Mouse (Mus musculus) megakaryocyte, adult 5-6 weeks (primary cell): ENCODE data around the gene Plxnc1. TPM values are rescaled to one million over a fixed set of nuclear protein-coding genes. Genes with fewer than 3 reads are reported as not detected.

Experiments used
- ATAC-seq: 2 replicates; pipeline ENCODE4 v1.8.0; 2016; ENCODE audit warnings: mild to moderate bottlenecking, inconsistent platforms; ENCODE audit not compliant: poor library complexity, severe bottlenecking
- total RNA-seq, 2 experiments: library from RNA; stranded (forward) in 1 of 2; stranded (reverse) in 1 of 2; fragments of 153-499, 151-499 nt in 1 of 2; fragments of 221-1000, 200-1000 nt in 1 of 2; gene quantifications; 2 replicates each; pipeline versions ENCODE4 v1.2.3 to v1.2.4; 2015 to 2017

Plxnc1 gene
- total RNA-seq, 2 experiments from 2014 or later = 29.9 to 47.9 TPM

DNA sequence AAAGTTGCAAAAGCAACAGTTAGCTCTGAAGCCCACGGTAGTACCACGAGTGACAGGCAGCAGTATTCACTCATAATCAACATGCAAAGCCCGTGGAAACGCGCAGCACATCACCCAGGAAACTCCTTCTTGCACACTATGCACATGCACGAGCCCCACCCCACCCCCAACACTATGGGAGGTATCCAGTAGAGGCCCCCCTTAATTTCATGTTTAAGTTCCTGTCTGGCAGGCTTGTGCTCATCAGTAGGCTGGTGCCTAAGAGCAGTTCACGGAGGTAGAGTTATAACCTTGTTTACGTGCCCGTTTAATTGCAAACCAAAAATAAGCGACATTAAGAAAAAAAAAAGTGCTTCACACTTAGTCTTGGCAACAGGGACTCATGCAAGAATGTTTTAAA lies 117.3 kb downstream of the Plxnc1 start:
- no peak for ATAC-seq

DNA sequence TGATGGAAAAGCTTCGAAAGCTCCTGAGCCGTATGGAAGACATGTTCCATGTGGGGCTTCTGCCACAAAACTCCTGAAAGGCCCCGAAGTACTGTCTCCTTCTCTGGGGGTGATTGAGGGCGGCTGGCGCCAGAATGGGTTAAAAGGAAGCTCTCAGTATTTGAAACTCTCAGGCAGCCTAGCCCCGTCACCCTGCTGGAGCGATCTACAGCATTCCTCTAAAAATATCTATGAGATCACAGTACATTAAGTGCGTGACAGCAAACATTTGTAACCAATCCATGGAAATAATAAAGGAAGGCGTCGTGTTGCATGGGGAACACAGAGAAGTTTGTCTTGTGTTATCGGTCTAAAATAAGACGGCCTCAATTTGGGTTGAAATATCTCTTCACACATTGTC lies 118.2 kb downstream of the Plxnc1 start:
- no peak for ATAC-seq

DNA sequence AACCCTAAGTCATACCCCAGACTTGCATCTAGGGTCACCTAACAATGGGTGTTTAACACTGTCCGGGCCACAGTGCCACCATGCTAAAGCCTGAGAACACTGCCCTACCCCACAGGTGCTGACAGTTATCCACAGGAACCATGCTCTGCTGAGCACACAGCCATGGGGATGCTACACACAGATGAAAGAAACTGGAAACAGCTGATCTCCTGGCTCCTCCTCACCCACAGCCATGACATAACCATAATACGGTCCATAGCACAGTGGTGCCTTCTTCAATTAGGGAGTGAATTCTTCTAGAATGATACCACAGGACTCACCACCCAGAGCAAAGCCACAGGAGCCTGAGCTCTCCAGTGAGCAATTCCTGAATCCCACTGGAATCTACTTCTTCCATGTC lies 118.7 kb downstream of the Plxnc1 start:
- no peak for ATAC-seq

DNA sequence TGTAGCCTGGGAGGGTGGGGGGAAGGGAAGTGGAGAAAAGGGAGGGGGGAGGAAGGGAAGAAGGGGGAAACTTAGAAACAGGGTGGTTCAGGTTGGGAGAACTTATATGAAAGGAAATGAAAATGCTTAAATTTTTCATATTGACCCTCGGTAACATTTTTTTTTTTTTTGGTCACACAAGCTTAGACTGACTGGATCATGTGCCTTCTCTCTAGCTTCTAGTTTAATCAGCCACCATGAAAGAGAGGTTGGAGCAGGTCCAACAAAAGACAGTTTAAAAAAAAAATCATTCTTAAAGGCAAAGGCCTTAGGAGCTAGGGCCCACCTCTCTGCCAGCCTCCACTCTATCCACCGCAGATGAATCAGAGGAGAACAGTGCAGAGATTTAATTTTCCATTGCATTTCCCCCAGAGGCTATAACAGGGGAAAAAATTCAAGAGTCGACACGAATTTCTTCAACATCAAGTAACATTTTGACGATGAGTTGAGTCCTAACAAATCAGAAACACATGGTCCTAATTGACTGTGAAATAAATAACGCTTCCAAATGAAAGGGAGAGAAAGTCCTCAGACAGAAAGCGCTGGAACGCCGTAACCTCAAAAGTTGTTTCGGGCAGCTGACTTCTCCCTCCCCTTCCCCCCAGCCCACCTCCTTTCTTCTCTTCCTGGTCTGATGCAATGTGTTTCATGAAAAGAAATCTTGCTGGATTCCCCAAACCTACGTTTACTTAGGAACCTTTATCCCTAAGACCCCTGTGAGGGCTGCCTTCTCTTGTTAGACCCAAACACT lies 120.5 kb downstream of the Plxnc1 start:
- ATAC-seq = no peak

DNA sequence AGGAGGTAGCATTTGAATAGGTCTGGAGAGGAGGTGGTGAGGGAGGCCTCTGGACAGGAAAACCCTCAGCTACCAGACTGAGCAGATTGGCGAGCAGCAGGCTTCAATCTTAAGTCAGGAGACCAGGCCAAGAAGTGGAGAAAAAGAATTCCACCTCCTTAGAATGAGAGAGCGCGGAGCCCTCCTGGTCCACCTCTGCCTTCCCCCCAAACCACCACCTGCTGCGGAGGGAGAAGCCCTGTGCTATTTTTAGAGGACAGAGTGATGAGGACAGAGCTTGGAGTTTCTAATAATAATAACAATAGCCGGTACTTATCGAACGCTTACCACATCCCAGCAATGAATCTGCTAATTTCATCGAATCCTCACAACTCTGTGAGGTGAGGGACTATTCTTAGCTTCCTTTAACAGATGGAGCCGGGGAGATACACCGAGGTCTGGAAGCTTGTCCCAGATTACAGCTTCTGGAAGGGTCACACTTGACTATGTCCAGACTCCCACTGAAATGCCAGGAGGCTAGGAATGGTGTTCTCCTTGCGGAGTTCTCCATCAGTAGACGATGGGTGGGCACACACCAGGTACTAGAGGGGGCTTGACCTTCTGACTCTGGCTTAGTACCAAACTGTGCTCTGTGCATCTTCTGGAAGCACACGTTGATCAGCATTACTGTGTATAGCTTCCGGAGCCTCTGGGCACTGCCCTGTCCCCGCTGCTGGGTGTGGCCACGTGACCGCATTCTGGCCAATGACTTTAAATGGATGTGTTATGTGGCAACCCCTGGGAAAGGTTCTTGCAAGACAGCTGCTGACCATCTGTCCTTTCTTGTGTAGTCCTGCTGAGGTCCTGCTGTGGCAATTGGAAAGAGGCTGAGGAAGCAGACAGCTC lies 125.6 kb downstream of the Plxnc1 start:
- no peak for ATAC-seq

DNA sequence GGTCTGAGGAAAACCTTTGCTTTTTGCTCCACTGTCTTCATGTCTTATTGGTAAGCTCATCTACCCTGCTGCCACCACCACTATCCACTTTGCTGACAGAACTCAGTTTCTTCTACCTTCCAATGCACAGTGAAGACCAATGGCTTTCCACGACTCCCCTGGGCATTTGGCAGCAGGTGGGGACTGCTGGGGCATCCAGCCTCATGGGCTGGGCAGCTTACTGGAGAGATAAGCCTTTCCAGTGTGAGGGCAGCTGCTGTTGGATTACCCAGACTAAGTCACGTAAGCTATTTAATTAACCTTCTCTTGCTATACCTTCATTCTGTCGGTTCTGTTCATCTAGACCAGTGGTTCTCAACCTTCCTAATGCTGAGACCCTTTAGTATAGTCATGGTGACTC lies 126.5 kb downstream of the Plxnc1 start:
- ATAC-seq = no peak

DNA sequence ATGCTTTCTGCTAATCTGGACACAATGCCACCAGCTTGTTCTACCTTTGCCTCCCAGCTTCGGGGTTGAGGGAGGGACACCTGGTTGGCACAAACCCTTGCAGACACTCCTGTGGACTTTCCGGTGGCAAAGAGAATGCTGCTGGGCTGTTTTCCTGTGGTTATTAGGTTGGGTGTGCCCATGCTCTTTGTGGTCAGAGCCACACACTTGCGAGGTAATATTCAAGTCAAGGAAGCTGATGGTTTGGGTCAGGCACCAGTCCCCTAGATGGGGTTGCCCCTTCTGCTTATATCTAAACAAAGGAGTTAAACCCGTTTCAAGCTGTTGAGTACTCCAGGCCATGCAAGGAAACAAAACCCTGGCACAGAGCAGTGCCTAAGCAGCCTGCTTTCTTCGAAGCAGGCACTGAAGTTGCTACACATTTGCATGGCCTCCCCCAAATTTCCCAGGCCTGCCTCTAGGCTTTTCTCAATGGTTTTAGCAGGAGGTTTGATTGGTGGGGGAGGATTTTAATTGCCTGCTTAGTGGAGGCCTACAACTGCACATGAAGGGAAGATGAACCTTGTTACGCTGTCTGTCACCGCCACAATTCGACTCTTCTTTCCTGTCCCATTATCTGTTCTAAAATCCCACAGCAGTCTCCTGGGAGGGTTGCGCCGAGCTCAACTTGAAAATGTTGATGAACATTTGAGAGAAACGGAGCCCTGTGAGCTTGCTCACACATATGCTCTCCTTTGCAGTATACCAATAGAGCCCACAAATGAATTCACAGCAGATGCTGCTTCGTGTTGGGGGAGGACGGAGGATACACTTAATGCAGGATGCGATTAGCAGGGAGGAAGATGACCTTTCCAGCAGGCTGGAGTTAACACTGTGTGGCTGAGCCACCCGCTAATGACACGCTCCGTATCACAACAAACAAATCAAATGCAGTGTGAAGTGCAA lies 132.5 kb downstream of the Plxnc1 start:
- 0 out of 2 replicates have a peak, but pooled peaks have one; percentile 20 for ATAC-seq

DNA sequence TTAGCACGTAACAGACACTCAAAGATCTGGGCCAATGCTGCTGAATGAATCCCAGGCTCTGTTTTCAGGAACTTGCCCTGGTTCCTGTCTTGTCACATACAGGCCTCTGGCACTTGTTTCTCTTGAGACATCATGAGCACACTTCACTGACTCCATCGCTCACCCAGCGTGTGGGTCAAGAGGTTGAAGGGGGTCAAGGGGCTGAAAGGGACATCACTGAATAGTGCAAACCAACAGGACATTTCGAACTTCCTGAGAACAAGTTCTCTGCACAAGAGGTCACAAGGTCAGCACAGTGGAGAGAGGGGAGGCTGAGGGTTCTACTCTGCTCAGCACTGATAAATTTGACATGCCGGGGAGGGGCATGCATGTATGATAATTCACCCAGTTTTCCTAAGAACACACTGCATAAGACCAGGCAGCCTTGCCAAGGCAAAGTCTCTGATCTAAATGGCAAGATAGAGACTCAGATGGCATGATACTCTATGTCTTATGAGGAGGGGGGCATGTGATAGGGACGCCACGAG lies 134.6 kb downstream of the Plxnc1 start:
- ATAC-seq = no peak

DNA sequence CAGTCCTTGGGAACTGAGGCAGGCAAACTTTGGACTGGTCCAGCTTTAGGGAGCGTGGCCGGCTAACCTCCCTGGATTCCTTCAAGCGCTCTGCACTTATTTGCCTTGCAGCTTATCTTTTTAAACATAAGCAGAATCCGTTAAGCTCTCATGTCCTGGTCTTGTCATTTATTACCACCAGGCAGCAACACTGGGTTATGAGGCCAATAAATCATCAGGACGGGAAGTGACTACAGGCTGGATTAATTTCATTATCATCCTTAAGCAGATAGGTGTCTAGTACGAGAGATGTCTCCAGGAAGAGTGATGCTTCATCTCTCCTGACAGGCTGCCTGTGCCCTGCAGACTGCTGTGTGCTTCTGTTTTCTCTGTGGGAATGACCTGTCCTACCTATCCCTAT lies 136.4 kb downstream of the Plxnc1 start:
- ATAC-seq = no peak

DNA sequence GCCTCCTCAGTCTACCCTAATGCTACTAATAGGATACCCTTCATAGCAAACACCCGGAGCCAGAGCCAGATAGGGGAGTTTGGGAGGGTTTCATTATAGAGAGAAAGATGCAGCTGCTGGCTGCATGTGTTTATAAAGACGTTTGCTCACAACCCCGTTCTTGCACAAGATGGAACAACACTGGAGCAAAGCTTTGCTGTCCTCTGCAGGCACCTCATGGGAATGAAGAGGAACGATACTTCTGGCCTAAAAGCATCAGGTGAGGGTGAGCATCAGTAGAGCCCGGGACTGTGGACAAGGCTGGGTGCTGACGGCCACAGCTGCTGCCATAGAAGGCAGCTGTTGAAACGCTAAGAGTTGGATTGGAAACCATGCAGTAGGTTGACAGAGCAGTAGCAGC lies 137.3 kb downstream of the Plxnc1 start:
- ATAC-seq = no peak

DNA sequence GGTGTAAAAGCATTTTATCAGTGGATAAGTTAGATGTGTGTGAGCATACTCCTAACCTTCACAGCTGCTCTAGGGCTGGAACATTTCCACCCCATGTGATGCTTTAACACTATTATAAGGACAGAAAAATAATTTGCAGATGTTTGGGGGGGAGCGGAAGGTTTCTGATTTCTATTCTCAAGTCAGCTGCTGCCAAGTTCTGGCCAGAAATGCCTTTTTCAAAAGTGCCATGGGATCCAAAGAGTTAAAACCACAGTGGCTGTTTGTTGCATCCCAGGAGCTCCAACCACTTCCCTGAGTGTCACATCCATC lies 139.8 kb downstream of the Plxnc1 start:
- no peak for ATAC-seq

DNA sequence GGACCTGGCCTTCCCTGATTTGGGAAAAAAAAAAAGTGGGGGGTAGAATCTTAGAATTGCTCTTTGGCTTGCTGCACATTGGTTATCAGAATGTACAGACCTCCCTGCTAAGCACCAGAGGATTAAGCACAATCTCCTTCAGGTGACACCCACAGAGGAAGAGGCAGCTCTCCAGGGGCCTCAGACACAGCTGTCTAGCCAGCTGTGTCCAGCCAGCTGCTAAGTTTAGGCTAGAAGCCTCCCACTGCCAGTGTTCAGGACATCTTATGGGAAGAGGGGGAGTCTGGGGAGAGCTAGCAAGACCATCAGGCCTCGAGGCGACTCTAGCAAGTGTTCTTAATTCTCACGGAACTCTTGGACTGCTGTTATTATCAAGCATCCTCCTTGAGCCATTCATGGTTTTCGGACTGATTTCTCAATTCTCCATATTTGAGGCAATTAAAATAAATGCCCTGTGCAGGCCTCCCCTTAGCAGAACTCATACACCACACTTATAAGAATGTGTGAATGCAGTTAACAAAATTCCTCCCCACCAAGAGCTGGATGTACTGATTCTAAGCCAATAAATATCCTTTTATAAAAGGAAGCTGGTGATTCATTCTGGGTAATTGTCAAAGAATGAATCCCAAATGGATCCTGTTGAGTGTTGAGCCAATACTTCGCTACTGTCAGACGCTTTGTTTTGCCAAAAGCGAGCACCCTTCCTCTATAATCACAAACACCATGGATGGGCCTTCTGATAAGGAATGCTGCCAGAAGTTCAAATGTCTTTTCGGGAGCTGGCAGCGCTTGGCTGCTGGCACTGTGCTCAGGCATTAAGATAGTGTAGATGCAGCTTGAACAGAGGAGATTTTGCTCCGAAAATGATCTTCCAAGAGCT lies 140.4 kb downstream of the Plxnc1 start:
- no peak for ATAC-seq

DNA sequence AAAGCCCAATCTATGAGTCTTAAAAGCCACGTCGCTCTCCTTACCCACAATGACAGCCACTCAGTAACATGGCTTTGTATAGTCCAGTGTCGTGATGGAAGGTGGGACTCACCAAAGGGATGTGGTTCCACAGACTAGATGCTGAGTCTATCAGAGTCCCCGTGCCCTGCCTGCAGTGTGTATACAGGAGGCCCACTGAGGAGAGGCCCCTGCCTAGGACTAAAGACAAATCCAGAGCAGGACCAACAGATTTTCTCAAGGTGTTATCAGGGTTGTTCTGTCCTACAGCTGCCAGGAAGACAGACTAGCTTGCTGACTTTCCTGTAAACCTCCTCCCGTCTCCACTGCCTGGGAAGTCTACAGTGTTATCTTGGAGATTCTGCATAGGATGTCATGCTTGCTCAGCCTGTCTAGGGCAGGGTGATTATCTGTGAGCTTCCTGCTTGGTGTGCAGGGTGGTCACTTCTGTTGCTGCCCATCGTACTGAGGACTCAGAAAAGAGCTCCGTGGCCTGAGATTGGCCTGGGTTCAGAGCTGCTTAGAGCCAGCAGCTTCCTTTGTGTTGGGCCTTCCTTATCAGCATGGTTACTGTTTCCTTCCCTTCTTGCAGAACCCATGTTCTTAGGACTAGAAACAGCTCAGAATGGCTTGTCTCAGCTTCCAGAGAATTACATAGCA lies 143.8 kb downstream of the Plxnc1 start:
- no peak for ATAC-seq

DNA sequence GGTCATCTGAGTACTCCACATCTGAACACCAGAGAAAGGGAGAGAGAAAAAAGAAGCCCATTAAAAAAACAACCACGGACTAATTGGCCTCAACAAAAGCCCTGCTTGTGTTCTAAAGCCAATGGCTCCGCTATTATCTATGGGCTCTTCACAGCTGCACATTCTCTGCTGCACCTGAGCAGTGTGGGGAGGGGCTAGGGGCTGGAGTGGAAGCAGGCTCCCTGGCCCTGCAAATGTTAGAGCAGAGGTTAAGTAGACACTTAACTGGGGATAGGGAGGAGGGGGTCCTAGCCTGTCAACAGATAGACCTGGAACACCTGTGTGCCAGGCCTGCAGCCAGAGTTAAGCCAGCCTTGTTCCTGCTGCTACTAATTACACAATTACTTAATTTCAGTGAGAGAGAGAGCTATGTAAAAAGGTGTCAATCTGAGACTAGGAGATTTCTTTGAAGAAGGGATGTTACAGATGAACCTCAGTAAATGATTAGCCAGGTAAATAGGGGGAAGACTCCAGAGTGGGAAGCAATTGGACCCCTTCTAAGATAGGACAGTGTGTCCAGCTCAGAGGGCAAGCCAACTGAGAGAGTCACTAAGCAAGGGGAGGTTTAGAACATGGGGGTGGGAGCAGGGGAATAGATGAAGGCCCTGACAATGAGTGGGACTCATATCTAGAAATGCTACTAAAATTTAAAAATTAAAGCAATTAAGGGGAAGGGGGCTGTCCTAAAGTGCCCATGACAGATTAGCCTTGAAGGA lies 145.0 kb downstream of the Plxnc1 start:
- ATAC-seq = no peak

DNA sequence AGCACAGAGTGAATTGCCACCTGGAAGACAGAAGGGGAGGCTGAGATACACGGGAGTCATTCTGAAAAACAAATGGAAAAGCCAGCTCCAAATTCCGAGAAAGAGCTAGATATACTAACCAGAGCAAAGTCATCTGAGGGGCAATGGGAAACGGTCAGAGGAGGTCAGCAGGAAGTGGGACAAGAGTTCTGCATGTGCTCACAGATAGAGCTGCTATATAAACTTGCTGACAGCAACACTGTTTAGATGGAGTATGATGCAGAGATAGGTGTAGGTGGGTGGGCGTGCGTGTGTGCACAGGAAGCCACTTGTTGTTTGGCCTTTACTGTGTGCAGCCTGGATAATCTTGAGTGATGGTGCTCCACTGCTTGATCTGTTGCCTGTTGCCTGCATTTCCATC lies 146.5 kb downstream of the Plxnc1 start:
- no peak for ATAC-seq

DNA sequence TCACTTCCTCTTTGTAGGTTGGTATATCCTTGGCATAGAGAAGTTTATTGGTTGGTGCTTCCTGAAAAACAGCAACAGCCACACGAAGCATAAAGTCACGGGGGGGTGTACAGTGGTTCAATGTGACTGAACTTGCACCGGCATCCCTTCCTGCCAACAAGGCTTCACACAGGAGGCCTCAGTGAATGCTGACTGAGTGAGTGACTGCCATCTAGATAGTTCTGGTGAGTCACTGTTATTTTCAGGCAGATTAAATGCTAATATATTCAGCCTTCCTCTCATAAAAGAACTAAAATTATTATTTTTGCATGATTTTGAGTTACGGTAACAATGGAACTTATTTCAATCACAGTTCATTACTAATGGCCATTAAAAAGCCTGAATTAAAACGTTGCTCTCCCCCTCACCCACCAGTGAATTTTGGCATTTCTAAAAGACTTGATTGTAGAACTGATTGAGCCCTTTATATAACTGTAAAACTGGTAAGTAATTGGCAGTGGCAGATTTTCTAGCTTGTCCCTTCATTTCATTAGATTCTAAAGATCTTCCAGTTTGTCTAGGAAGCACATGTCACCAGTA lies 149.9 kb downstream of the Plxnc1 start:
- ATAC-seq = no peak

DNA sequence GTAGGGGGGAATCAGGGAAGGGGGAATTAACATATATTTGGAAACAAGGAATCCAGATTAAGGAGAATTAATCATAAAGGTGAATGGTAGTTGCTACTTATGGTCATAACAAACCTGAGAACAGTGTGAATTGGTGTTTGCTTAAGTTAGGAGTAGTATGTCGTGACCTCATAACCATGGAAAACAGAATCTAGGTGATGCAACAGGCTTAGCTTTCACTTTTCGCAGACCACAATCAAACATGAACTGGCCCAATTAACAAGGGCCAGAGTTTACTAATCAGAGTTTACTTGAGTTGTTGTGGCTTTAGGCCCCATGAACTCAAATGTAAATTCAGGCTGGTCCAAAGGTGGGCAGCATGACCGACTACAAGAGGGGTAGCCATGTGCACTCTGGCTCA lies 150.7 kb downstream of the Plxnc1 start:
- ATAC-seq = no peak

DNA sequence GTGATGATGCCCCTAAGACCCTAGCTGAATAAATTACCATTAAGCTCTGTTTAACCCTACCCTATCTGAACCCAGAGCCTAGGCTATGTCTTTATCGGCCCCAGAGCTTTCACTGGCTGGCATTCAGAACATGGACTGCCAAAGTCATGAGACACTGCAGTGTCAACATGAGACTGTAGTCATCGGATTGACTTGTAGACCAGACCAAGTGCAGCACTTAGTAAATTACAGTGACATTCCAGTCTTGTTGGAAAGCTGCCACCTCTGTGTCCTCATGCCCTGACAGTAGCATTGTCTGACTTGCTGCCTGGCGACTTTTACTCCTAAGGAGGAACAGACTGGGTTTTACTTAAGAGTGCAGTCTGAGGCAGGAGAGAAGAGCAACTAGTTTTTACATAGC lies 155.4 kb downstream of the Plxnc1 start:
- no peak for ATAC-seq
